Mouse (Mus musculus) fat pad, adult 2 months (tissue): Measurements from ENCODE around the gene RPS10-NUDT3.

Source experiments
- DNase-seq: peaks from one replicate; pipeline ENCODE4 v3.0.0-alpha.2; 2011; ENCODE audit warnings: low read depth, low spot score; ENCODE audit errors: extremely low read depth

Gene RPS10-NUDT3

GRCm38 (mm10) chr17:27634871-27635574, at the start of gene RPS10-NUDT3:
Gene RPS10-NUDT3, minus strand, starts transcription at chr17:27635222.
- no peak for DNase-seq

DNA sequence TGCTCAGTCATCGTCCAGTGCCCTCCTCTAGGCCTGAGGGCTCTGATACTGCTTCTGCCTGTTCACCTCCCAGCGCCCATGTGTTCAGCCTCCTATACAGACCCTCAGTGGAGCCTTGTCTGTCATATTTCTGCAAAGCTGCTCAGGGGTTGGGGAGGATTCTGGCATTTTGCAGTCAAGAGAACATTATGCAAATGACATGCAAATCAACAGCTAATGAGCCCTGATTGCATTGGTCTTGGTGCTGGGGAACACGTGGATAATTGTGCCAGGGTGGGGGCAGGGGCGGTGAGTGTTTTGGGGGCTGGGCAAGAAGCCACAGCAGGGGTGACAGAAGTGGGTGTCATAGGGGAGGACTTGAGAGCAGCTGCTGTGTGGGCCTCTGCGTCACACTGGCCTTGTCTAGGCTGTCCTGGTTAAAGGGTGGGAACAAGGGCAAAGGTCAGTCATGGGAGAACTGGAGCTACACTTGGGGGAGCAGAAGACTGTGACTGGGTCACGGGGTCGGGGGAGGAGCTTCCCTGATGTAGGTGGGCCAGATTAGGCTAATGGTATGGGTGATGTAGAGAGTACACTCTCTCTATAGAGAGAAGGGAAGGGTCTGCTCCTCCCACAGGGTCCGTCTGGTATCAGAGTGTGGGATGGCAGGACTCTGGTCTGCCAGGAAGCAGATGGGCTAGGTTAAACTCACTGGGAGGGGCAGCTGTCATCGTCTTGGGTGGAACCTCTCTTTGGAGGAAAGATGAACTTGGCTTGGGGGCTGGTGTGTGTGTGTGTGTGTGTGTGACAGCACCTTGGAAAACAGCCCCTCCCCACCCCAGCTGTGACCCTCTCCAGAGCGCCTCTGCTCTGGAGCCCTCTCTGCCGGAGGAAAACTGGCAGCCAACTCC, 44.1 kb upstream of the RPS10-NUDT3 start:
- no peak for DNase-seq

DNA sequence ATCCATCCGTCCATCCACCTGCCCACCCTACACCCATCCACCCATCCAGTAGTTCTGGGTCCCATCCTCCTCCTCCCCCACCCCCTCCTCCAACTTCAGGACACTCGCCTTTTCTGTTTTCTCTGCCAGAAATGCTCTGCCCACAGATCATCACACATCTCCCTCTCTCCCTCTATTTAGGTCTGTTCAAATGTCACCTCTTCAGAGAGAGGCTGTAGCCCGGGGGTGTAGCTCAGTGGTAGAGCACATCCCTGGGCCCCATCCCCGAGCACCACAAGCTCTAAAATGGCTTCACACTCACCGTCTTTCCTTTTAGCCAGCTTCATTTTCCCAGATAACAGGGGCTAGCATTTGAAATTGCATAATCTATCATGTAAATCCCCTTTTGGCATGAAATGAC, 42.7 kb upstream of the RPS10-NUDT3 start:
- no peak for DNase-seq

GRCm38 (mm10) chr17:27676270-27676669, 41.2 kb upstream of the RPS10-NUDT3 start:
- DNase-seq, result no peak

DNA sequence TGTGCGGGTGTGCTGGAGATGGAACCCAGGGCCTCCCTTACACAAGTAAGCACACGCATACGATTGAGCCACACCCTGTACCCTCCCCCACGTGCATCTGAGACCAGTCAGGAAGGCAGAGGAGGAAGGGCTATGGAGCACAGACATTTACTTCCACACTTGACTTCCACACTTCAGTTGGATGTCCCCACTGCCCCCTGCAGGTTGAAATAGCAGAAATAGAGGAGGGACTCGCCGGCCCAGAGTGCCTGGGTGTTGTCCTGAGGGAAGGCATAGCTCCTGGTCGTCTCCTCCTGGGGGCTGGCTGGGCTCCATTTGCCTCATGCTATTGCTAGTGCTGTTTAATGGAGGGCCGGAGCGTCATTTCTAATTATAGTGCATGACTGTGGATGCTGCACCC, 40.4 kb upstream of the RPS10-NUDT3 start:
- DNase-seq, result no peak

DNA sequence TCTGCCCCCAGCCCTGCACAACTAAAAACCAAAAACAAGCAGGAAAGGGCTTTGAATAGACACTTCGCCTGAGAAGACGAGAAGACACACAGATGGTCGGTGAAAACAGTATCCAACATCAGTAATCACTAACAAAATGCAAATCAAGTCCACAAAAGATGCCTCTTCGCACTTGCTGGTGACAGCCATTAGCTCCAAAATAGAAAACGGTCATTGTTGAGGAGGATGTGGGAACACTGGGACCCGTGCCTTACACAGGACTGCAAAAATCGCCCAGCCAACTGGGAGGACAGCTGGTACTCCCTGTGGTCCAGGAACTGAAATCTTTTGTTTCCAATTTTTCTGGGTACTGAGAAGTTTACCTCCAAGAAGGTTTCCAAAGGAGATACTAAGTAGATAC, 38.9 kb upstream of the RPS10-NUDT3 start:
- DNase-seq, result no peak

GRCm38 (mm10) chr17:27671720-27672119, 36.7 kb upstream of the RPS10-NUDT3 start:
- DNase-seq, result no peak

- no peak for DNase-seq
These were observed 23.7 kb upstream of the RPS10-NUDT3 start for GRCm38 (mm10) chr17:27658767-27659166.

GRCm38 (mm10) chr17:27657123-27657522, 22.1 kb upstream of the RPS10-NUDT3 start:
- no peak for DNase-seq

DNA sequence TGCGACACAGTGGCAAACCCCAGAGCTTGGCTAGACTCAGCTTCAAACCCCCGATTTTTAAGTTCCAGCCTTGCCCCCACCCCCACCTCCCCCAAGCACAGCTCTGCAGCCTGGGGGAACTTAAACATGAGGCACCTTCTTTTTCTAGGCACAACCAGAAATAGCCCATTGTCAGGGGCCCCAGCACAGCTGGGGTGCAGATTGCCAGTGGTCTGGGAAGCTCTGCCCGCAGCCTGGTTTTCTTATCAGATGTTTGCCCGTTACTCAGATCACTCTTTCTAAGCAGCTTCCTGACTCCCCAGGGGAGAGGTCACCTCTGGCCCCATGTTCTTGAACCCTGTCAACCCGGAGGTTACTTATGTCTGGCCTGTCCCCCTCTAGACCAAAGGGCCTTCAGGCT, 21.4 kb upstream of the RPS10-NUDT3 start:
- DNase-seq, result no peak

GRCm38 (mm10) chr17:27656011-27656399, 21.0 kb upstream of the RPS10-NUDT3 start:
- DNase-seq, result no peak

GRCm38 (mm10) chr17:27655089-27656010, 20.3 kb upstream of the RPS10-NUDT3 start, which contains the start of gene Pacsin1:
Gene Pacsin1, plus strand, starts transcription at chr17:27655509.
- DNase-seq, result no peak

DNA sequence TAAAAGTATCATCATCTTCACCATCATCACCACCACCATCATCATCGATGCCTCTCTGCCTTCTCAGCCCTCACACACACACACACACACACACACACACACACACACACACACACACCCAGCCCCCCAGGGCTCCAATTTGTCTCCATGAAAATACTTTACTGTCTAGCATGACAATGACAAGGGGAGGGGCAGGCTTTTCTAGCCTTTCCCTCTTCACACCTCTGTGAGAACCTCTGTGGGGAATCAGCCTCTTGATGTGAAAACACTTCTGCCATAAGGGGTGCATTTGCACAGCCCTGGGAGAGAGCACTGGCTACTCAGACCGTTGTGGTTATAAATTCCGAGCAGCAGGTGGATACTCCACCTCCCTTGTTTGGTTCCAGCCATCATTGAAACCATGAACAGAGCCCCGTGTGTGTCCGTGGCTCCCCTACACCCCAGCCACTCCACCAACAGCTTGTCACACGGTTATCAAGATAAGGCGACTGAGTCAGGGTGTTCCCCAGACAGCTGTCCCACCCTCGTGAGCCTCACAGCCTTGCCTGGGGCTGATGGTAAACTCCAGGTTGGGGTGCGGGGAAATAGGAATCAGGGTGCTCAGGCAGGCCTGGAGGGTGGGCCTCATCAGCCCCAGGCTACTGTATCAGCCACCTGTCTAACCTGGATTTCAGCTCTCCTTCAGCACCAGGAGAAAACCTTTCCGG, 18.4 kb upstream of the RPS10-NUDT3 start:
- no peak for DNase-seq

DNA sequence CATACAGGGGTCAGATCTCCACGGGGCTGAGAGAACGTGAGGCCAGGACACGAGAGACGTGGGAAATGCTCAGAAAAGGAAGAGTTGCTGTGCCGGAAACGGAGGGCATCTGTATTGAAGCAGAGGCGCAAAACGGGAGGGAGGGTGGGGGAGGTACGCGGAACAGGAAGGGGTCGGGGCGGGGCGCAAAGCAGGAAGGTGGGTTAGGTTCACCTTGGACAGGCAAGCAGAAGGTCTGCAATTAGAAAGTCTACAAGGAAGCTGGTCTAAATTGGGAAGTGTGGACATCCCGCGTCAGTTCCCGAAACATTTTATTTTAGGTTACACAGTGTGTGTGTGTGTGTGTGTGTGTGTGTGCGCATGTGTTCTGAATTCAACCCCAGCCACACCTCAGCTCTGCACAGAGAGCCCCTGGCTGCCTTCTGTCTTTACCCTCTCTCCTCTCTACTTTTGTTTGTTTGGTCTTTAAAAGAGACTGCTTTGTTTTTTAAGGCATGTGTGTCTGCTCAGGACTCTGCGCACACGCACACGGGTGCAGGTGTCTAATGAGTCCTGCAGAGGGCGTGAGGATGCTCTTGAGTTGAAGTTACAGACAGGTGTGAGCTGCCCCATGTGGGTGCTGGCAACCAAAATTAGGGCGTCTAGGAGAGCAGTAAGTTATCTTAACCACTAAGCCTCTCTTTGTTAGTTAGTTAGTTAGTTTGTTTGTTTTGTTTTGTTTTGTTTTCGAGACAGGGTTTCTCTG, 17.2 kb upstream of the RPS10-NUDT3 start:
- no peak for DNase-seq

GRCm38 (mm10) chr17:27650586-27650985, 15.6 kb upstream of the RPS10-NUDT3 start:
- DNase-seq, result no peak

DNA sequence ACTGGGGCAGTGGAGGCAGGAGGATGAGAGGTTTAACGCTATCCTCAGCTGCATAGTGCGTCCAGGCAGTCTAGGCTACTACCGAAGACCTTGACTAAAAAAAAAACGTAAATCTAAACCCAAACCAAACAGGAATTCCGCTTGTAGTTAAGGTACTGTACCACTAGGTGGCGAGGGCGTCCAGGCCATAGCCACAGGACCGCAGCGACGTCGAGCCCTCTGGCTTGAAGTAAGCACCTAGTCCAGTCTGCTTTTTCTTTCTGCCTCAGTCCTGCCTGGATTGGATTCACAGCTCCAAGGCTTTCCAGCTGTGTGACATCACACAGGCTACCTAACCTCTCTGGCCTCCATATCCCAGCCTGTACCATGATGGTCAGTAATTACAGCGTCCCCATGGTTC, 15.1 kb upstream of the RPS10-NUDT3 start:
- no peak for DNase-seq

- no peak for DNase-seq
These were observed 10.8 kb upstream of the RPS10-NUDT3 start for GRCm38 (mm10) chr17:27645807-27646206.

- no peak for DNase-seq
These were observed 9.6 kb upstream of the RPS10-NUDT3 start for GRCm38 (mm10) chr17:27644572-27644971.

DNA sequence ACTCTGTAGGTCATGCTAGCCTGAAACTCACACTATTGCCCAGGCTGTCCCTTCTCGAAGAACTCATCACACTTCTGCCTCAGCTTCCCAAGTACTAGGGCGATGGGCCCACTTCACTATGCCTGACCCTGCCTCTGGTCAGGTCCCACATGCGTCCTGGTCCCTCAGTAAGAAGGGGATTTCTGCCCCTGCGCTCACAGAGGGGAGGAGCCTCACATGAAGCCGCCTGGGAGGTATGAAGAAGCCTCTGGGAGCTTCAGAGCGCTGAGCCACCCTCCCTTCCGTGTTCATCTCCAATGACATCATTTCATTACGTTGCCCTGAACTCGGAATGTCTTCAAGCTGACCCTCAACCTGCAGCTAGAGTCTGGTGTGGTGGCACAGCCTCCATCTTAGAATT, 8.7 kb upstream of the RPS10-NUDT3 start:
- no peak for DNase-seq

DNA sequence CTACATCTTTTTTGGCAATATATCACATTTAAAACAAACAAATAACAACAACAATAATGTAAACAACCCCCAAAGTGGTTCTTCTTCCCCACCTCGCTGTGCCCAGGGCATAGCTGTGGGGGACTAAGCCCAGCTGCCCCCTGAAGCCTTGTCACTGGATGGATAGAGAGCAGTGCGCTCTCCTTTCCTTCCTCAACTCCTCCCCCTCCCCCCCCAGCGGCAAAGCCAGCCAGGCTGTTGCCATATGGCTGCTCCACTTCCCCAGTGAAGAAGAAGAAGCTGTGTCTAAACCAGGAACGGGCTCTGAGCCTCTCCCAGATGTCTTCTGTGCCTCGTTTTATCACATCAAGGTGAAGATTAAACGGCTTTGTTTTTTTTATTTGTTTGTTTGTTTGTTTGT, 8.1 kb upstream of the RPS10-NUDT3 start:
- no peak for DNase-seq
